9 mouse cellular contexts compared by ENCODE assay signal in the genomic region with DNA sequence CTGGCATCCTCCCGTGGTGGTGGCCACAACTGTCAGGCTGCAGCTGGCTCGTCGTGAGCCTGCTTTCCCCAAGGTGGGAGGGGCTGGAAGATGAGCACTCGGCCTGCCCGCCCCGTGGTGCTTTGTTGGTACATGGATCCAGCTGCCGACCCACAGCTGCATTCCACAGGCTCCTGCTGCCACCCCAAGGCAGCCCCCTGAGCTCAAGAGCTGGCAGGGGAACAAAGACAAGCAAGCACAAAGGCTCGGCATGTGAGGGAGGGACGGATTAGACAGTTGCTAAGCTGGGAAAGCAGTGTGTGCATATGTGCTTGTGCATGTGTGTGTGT. TPM values are rescaled to one million over a fixed set of nuclear protein-coding genes. Genes with fewer than 3 reads are reported as not detected.
DNase-seq lines count a peak whose midpoint lies in the region; ATAC-seq lines count a peak whose summit lies in the region.
"Had no signal": no experiment of that assay in that cellular context is flagged by ENCODE, and none has a peak within 500 bp of the region (broad histone marks: within the 10 kb centered on the region; RNA-seq: fewer than 3 reads in every experiment).

No protein-coding gene starts in this region.

- intact Hi-C loops in heart, postnatal 10 days (cut with DNase I), result no loop called here

- no peaks in the 10 kb centered on the region for H3K27me3 ChIP-seq in heart, embryonic 14.5 days (ENCODE audit: control insufficient read depth, insufficient read depth, low read length)
- H3K27me3 ChIP-seq in hindbrain, embryonic 13.5 days, result no peaks in the 10 kb centered on the region
- no peaks in the 10 kb centered on the region for H3K27me3 ChIP-seq in neural tube, embryonic 12.5 days (replicated peaks)
- H3K27me3 ChIP-seq: CH12.LX had no signal

- no peak for DNase-seq in heart, postnatal 10 days
- peak; percentile 74 for DNase-seq in embryo, embryonic 10.5 days (ENCODE audit: low spot score)
- DNase-seq in B cell, adult 2 months, result no peak
- DNase-seq in cerebellum, postnatal 36 days, result no peak
- DNase-seq in kidney, adult 8-10 months, result no peak

- no peaks in the 10 kb centered on the region for H3K9me3 ChIP-seq in heart, embryonic 14.5 days (ENCODE audit: control insufficient read depth, low read length)
- no peaks in the 10 kb centered on the region for H3K9me3 ChIP-seq in hindbrain, embryonic 13.5 days
- no peaks in the 10 kb centered on the region for H3K9me3 ChIP-seq in neural tube, embryonic 12.5 days

- WGBS in heart, embryonic 14.5 days, result 6% methylated on average over 9 of the region's 9 CpGs
- under 1% methylated on average over 9 of the region's 9 CpGs for WGBS in hindbrain, embryonic 13.5 days
- 2% methylated on average over 9 of the region's 9 CpGs for WGBS in neural tube, embryonic 12.5 days

- 0 out of 2 replicates have a peak overlapping the region, but pooled peaks have one; percentile 23 for H3K4me2 ChIP-seq in heart, embryonic 14.5 days (ENCODE audit: low read length)
- peak overlapping the region; percentile 9; the same call in 1 of the 2 replicates for H3K4me2 ChIP-seq in hindbrain, embryonic 13.5 days
- H3K4me2 ChIP-seq in neural tube, embryonic 12.5 days (replicated peaks), result peak overlapping the region; percentile 19; the same call in 1 of the 2 replicates

- no peaks in the 10 kb centered on the region for H3K36me3 ChIP-seq in heart, embryonic 14.5 days (ENCODE audit: control insufficient read depth, insufficient read depth, low read length)
- H3K36me3 ChIP-seq in hindbrain, embryonic 13.5 days, result no peaks in the 10 kb centered on the region
- H3K36me3 ChIP-seq in neural tube, embryonic 12.5 days, result no peaks in the 10 kb centered on the region

- 0 out of 4 replicates have a peak overlapping the region, but pooled peaks of 1 of the 2 experiments have one; percentile 14 for H3K27ac ChIP-seq in heart, embryonic 14.5 days (replicated peaks in 1 of 2; ENCODE audit: control insufficient read depth in 1 of 2, insufficient read depth in 1 of 2, low read depth in 2 of 2, low read length in 2 of 2)
- 0 out of 2 replicates have a peak overlapping the region, but pooled peaks have one; percentile 36 for H3K27ac ChIP-seq in hindbrain, embryonic 13.5 days
- H3K27ac ChIP-seq in neural tube, embryonic 12.5 days, result no peak overlapping the region

- no peak for ATAC-seq in heart, embryonic 14.5 days (ENCODE audit: insufficient number of reproducible peaks, insufficient read depth, low FRiP score, low read depth)
- peak; percentile 61 for ATAC-seq in hindbrain, embryonic 13.5 days (ENCODE audit: low FRiP score)
- peak; percentile 48 for ATAC-seq in neural tube, embryonic 12.5 days (ENCODE audit: low FRiP score, low read depth)

- H3K4me3 ChIP-seq in heart, embryonic 14.5 days (ENCODE audit: control insufficient read depth in 1 of 2, insufficient read depth in 1 of 2, low read depth in 1 of 2, low read length in 2 of 2), result no peak overlapping the region
- no peak overlapping the region for H3K4me3 ChIP-seq in hindbrain, embryonic 13.5 days
- no peak overlapping the region for H3K4me3 ChIP-seq in neural tube, embryonic 12.5 days

- no peak overlapping the region for H3K9ac ChIP-seq in heart, embryonic 14.5 days (ENCODE audit: low read length)
- H3K9ac ChIP-seq in hindbrain, embryonic 13.5 days, result peak overlapping the region; percentile 49
- peak overlapping the region; percentile 18; the same call in 1 of the 2 replicates for H3K9ac ChIP-seq in neural tube, embryonic 12.5 days

- peaks cover 19% of the 10 kb centered on the region in 2 experiments for H3K4me1 ChIP-seq in heart, embryonic 14.5 days (ENCODE audit: control insufficient read depth in 2 of 2, insufficient read depth in 2 of 2, low read length in 2 of 2)
- H3K4me1 ChIP-seq in hindbrain, embryonic 13.5 days (replicated peaks), result peaks cover 34% of the 10 kb centered on the region
- peaks cover 31% of the 10 kb centered on the region for H3K4me1 ChIP-seq in neural tube, embryonic 12.5 days

RNA-seq across cellular contexts. Expression of gene Rfx8, which starts 19.6 kb away (rescaled TPM):
- 1.1 and 1.7 TPM in 2 replicates for polyA plus RNA-seq in heart, embryonic 14.5 days (2014; fragmentation: Nextera tagmentation; extraction: Ambion mirVana)
- under 1 TPM; 0.53 to 0.55 TPM for total RNA-seq in heart, postnatal 10 days (2021)
- 0.26 and 0.49 TPM in 2 replicates for polyA plus RNA-seq in hindbrain, embryonic 13.5 days (2015; fragmentation: Nextera tagmentation; extraction: Ambion mirVana)
- 0.27 TPM in 1 of 2 replicates, not detected in the other for polyA plus RNA-seq in neural tube, embryonic 12.5 days (2016; fragmentation: Nextera tagmentation; extraction: Ambion mirVana)
- total RNA-seq: CH12.LX had no signal

RNA-seq across cellular contexts. Expression of gene Creg2, which starts 50.0 kb away (rescaled TPM):
- polyA plus RNA-seq in heart, embryonic 14.5 days (2014; fragmentation: Nextera tagmentation; extraction: Ambion mirVana), result 0.03 and 0.05 TPM in 2 replicates
- not detected for total RNA-seq in heart, postnatal 10 days (2021)
- polyA plus RNA-seq in hindbrain, embryonic 13.5 days (2015; fragmentation: Nextera tagmentation; extraction: Ambion mirVana), result 4.6 and 4.8 TPM in 2 replicates
- 2.9 and 3.2 TPM in 2 replicates for polyA plus RNA-seq in neural tube, embryonic 12.5 days (2016; fragmentation: Nextera tagmentation; extraction: Ambion mirVana)
- total RNA-seq: CH12.LX had no signal
